Mouse (Mus musculus) G1E (cell line): ENCODE measurements at regions not wholly inside any gene's neighbourhood (a gene's known extent, or its start where the extent isn't known, plus 50 kb on each side); places are given as distances from the start of the nearest gene placed in this dataset.

ENCODE experiments used
- CTCF ChIP-seq: IDR thresholded peaks from 2 replicates; pipeline ENCODE4 v1.5.1; 2012; ENCODE audit warnings: low read depth, low read length, inconsistent platforms, mixed read lengths
- GATA1 ChIP-seq: IDR thresholded peaks from 2 replicates; pipeline ENCODE4 v1.6.1; 2012; ENCODE audit warnings: borderline replicate concordance, low read length, inconsistent platforms, mixed read lengths
- GATA2 ChIP-seq: IDR thresholded peaks from 2 replicates; pipeline ENCODE4 v1.6.1; 2012; ENCODE audit warnings: low read depth, low read length, inconsistent platforms, borderline replicate concordance
- POLR2AphosphoS5 ChIP-seq: IDR thresholded peaks from 2 replicates; pipeline ENCODE4 v1.6.1; 2012; ENCODE audit warnings: low read depth, low read length, inconsistent platforms; ENCODE audit not compliant: insufficient replicate concordance
- TAL1 ChIP-seq: conservative IDR thresholded peaks from 2 replicates; pipeline ENCODE4 v1.6.1; 2012; ENCODE audit warnings: low read depth, low read length, inconsistent platforms, mixed read lengths

GRCm38 (mm10) chr3:128261208-128261607, 365.1 kb upstream of the Fam241a start:
- no peak for TF ChIP-seq CTCF
- TF ChIP-seq POLR2AphosphoS5: no peak
- no peak for TF ChIP-seq TAL1
- no peak for TF ChIP-seq GATA1
- no peak for TF ChIP-seq GATA2
